Mouse (Mus musculus): ENCODE results near the gene Gm26661.

DNA sequence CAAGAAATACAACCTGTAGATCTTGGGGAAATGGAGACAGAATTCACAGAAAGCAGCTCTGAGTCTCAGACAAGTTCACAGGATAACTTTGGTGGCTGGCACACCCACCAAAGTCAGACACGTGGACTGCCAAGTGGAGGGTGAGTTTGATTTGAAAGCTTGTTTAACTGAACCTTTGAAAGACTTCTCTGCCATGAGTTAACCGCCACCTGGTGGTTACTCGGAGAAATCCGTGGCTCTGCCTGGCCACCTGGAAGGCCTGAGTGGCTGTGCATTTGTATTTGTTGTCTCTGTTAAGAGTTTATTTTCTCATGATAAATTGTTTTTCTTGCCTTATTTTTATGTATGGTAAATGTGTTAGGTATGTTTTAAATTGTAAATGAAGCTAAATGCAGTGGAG lies 10.4 kb downstream of the Gm26661 start:
- TF ChIP-seq HCFC1 (IDR thresholded peaks at IDR 0.05; ENCODE audit: borderline replicate concordance, insufficient read depth, low read length): no peak
- TF ChIP-seq CHD2 (IDR thresholded peaks at IDR 0.05; ENCODE audit: low read depth, low read length): no peak
- no peak for TF ChIP-seq ZNF384 (IDR thresholded peaks at IDR 0.05; ENCODE audit: low read depth, low read length)
